Mouse (Mus musculus) embryonic facial prominence, embryonic 14.5 days (tissue): ENCODE data around the gene Dagla. TPM values are rescaled to one million over a fixed set of nuclear protein-coding genes. Genes with fewer than 3 reads are reported as not detected.

Source experiments
- ATAC-seq: fragments of 200-750 bp; cut with Nextera tagmentation; 2 replicates; pipeline ENCODE4 v1.8.0; 2017; ENCODE audit warnings: low read depth, moderate number of reproducible peaks, moderate TSS enrichment
- DNase-seq: peaks from one replicate; pipeline ENCODE4 v3.0.0-alpha.2; 2015; ENCODE audit warnings: low spot score
- H3K27ac ChIP-seq: fragments of 300-500 bp; sonication (generic); replicated peaks from 2 replicates; pipeline ENCODE4 v1.5.1; 2014; ENCODE audit warnings: low read depth, mild to moderate bottlenecking, low read length, moderate library complexity
- H3K27me3 ChIP-seq: fragments of 300-500 bp; sonication (generic); replicated peaks from 2 replicates; pipeline ENCODE4 v1.6.1; 2014; ENCODE audit warnings: low read length; ENCODE audit not compliant: control insufficient read depth, insufficient read depth
- H3K36me3 ChIP-seq: fragments of 300-500 bp; sonication (generic); 2 replicates; pipeline ENCODE4 v1.6.1; 2014; ENCODE audit warnings: low read length, mixed read lengths; ENCODE audit not compliant: control insufficient read depth, insufficient read depth
- H3K4me1 ChIP-seq: fragments of 300-500 bp; sonication (generic); 2 replicates; pipeline ENCODE4 v1.6.1; 2014; ENCODE audit warnings: antibody characterized with exemption, low read length; ENCODE audit not compliant: control insufficient read depth, insufficient read depth
- H3K4me2 ChIP-seq: fragments of 300-500 bp; sonication (generic); 2 replicates; pipeline ENCODE4 v1.6.1; 2014; ENCODE audit warnings: low read depth, mild to moderate bottlenecking, low read length, moderate library complexity, mixed read lengths
- H3K4me3 ChIP-seq: fragments of 300-500 bp; sonication (generic); 2 replicates; pipeline ENCODE4 v1.5.1; 2014; ENCODE audit warnings: low read depth, mild to moderate bottlenecking, low read length
- H3K9ac ChIP-seq: fragments of 300-500 bp; sonication (generic); 2 replicates; pipeline ENCODE4 v1.6.1; 2014; ENCODE audit warnings: low read depth, mild to moderate bottlenecking, low read length, moderate library complexity, mixed read lengths
- H3K9me3 ChIP-seq: fragments of 300-500 bp; sonication (generic); 2 replicates; pipeline ENCODE4 v1.6.1; 2016; ENCODE audit warnings: low read length; ENCODE audit not compliant: control insufficient read depth
- WGBS: fragments of 180-500 bp; shearing (Covaris S2); extraction: QIAGEN DNeasy Blood & Tissue Kit; methylation state at CpG from one replicate; pipeline ENCODE4 v1.1.7; 2014; 5-methylcytosine and 5-hydroxymethylcytosine counted together
- polyA plus RNA-seq: library from polyadenylated mRNA; unstranded; fragments of >200 nt; fragmentation: Nextera tagmentation; extraction: Ambion mirVana; gene quantifications from 2 replicates; pipeline ENCODE4 v1.2.1, GENCODE M21; 2014

Gene Dagla
- polyA plus RNA-seq, 1 experiment from 2014 or later, result 2.8 TPM

- H3K9ac ChIP-seq, result no peak overlapping the region
- no peak overlapping the region for H3K27ac ChIP-seq
- 93% methylated on average over 7 of the region's 7 CpGs for WGBS
- H3K27me3 ChIP-seq, result no peaks in the 10 kb centered on the region
- peaks cover 18% of the 10 kb centered on the region for H3K4me1 ChIP-seq
- H3K4me3 ChIP-seq, result no peak overlapping the region
- no peaks in the 10 kb centered on the region for H3K9me3 ChIP-seq
- DNase-seq, result no peak
- no peaks in the 10 kb centered on the region for H3K36me3 ChIP-seq
- no peak overlapping the region for H3K4me2 ChIP-seq
- ATAC-seq, result no peak
These were observed 33.1 kb downstream of the Dagla start for GRCm38 (mm10) chr19:10271592-10271991.

DNA sequence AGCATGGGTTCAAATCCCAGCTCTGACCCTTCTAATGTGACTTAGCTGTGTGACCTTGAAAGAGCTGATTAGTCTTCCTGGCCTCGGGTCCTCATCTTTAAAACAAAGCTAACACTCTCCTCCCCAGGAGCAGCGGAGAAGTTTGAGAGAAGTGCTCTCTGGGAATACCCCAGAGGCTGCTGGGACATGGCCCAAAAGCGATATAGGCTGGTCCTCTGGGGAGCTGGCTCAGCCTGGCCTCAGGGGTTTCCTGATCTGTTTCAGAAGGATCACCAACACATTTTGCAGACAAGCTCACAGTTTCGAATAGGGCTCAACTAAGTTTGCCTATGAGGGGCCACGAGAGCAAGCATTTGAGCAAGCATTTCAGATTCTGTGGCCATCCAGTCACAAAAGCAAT, 34.3 kb downstream of the Dagla start:
- H3K27me3 ChIP-seq, result no peaks in the 10 kb centered on the region
- H3K9ac ChIP-seq, result no peak overlapping the region
- DNase-seq, result no peak
- H3K4me2 ChIP-seq, result no peak overlapping the region
- peaks cover 19% of the 10 kb centered on the region for H3K4me1 ChIP-seq
- H3K27ac ChIP-seq, result no peak overlapping the region
- H3K36me3 ChIP-seq, result no peaks in the 10 kb centered on the region
- no peaks in the 10 kb centered on the region for H3K9me3 ChIP-seq
- ATAC-seq, result no peak
- 76% methylated on average over 5 of the region's 5 CpGs for WGBS
- no peak overlapping the region for H3K4me3 ChIP-seq

DNA sequence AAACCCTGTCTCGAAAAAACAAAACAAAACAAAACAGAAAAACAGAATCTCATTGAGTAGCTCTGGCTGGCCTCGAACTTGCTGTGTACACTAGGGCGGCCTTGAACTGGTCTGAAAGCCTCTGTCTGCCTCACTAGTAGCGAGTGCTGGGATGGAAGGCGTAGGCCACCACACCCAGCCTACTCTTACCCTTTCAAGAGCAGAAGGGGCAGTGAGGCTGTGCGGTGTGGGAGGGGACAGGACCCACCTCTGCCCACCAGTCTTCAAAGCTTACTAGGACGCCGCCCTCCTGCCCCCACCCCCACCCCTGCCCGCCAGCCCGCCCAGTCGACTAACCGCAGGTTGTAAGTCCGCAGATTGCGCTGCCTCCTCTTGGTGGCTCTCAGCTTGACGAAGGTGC, 35.8 kb downstream of the Dagla start:
- no peak overlapping the region for H3K4me2 ChIP-seq
- ATAC-seq, result no peak
- no peaks in the 10 kb centered on the region for H3K9me3 ChIP-seq
- no peak overlapping the region for H3K9ac ChIP-seq
- H3K27ac ChIP-seq, result no peak overlapping the region
- no peaks in the 10 kb centered on the region for H3K36me3 ChIP-seq
- no peak overlapping the region for H3K4me3 ChIP-seq
- peaks cover 19% of the 10 kb centered on the region for H3K4me1 ChIP-seq
- no peaks in the 10 kb centered on the region for H3K27me3 ChIP-seq
- 90% methylated on average over 15 of the region's 15 CpGs for WGBS
- no peak for DNase-seq

- Histone ChIP-seq H3K4me3 (no peak overlapping the region), H3K27me3 (no peaks in the 10 kb centered on the region), H3K9me3 (no peaks in the 10 kb centered on the region), H3K36me3 (no peaks in the 10 kb centered on the region), H3K4me1 (peaks cover 13% of the 10 kb centered on the region), H3K9ac (no peak overlapping the region), H3K27ac (no peak overlapping the region), H3K4me2 (no peak overlapping the region)
- 91% methylated on average over 10 of the region's 10 CpGs for WGBS
- no peak for DNase-seq
- ATAC-seq, result no peak
These were observed 36.7 kb downstream of the Dagla start for GRCm38 (mm10) chr19:10267953-10268352.

DNA sequence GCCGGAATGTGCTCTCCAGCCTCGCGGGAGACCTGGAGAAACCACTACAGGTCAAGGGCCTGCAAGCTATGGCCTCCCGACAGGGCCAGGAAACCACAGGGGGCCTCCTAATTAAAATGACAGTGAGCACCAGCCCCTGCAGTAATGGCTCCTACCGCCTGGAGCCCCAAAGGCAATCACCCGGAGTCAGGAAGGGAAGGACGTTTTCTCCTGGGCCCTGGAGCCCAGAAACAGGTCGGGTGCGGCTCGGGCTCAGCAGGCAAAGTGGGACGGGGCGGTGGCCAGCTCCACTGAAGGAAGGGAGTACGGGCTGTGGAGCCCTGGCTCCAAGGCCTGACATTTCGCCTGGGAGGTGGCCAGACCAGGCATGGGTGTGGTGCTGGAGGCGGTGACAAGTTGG, 37.6 kb downstream of the Dagla start:
- Histone ChIP-seq H3K4me2 (no peak overlapping the region), H3K27ac (0 out of 2 replicates have a peak overlapping the region, but pooled peaks have one; percentile 28), H3K4me1 (peaks cover 7% of the 10 kb centered on the region), H3K9ac (0 out of 2 replicates have a peak overlapping the region, but pooled peaks have one; percentile 14), H3K4me3 (no peak overlapping the region), H3K27me3 (no peaks in the 10 kb centered on the region), H3K9me3 (no peaks in the 10 kb centered on the region), H3K36me3 (no peaks in the 10 kb centered on the region)
- WGBS, result 20% methylated on average over 15 of the region's 15 CpGs
- ATAC-seq (peak; percentile 19; the same call in 1 of the 2 replicates), DNase-seq (no peak)

DNA sequence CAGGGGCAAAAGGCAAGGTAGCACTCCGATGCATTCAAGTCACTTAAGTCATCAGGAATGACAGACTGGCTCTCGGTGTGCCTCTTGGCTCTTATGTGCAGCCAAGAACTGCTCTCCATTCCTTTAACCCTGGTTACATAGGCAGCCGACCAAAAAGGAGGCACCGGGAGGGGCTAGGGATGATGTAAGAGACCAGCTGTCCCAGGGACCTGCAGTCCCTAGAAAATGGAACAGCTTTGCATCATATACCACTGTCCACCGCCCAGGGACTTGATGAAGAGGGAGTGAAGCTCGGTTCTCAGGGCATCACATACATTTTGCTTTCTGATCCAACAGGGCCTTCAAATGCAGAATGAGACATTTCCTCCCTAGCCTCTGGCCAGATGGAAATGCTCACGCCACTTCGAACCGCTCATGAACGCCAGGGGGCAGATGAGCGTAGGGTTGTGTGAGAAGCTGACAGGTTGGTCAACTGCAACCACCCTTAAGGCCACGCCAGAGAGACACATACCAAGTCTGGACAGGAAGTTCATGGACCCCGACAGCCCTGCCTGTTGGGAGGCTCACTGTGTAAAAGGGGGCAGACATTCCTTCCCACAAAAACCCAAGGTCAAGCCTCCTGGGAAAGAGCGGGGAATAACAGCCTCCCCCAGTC, 38.4 kb downstream of the Dagla start:
- peak; percentile 32; the same call in 1 of the 2 replicates for ATAC-seq

DNA sequence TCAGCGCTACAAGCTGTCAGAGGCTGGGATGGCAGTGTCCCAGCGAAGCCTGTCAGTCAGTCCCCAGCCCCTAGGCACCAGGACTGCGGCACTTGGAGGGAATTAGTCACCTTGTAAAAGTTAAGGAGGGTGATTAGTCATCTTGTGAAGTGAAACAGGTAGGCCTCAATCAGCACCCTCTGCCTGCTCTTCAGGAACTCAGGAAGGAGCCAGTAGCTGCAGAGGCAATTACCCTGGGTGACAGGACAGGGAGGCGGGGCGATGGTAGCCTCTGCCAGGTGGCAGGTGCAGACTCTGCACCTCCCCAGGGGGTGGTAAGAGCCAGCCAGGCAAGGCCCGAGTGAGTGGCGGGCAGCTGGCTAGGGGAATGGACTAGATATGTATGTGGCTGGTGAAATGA, 43.3 kb downstream of the Dagla start:
- no peaks in the 10 kb centered on the region for H3K27me3 ChIP-seq
- no peak overlapping the region for H3K27ac ChIP-seq
- no peak overlapping the region for H3K4me3 ChIP-seq
- 74% methylated on average over 6 of the region's 7 CpGs for WGBS
- H3K9me3 ChIP-seq, result no peaks in the 10 kb centered on the region
- ATAC-seq, result no peak
- no peak overlapping the region for H3K9ac ChIP-seq
- H3K4me2 ChIP-seq, result no peak overlapping the region
- H3K4me1 ChIP-seq, result no peaks in the 10 kb centered on the region; the same call in 1 of the 2 replicates
- DNase-seq, result no peak
- no peaks in the 10 kb centered on the region for H3K36me3 ChIP-seq

More for the DNA sequence above, 38.4 kb downstream of the Dagla start:
- Histone ChIP-seq H3K27me3 (no peaks in the 10 kb centered on the region), H3K4me3 (no peak overlapping the region), H3K27ac (0 out of 2 replicates have a peak overlapping the region, but pooled peaks have one; percentile 28), H3K36me3 (no peaks in the 10 kb centered on the region), H3K4me2 (no peak overlapping the region), H3K9me3 (no peaks in the 10 kb centered on the region), H3K9ac (no peak overlapping the region), H3K4me1 (peaks cover 7% of the 10 kb centered on the region)
- peak; percentile 74 for DNase-seq
- WGBS, result 21% methylated on average over 14 of the region's 14 CpGs

- DNase-seq (peak; percentile 78), ATAC-seq (peak; percentile 69)
- H3K27ac ChIP-seq, result no peak overlapping the region
- no peaks in the 10 kb centered on the region for H3K9me3 ChIP-seq
- no peaks in the 10 kb centered on the region for H3K27me3 ChIP-seq
- H3K36me3 ChIP-seq, result no peaks in the 10 kb centered on the region
- WGBS, result 18% methylated on average over 6 of the region's 6 CpGs
- H3K4me3 ChIP-seq, result no peak overlapping the region
- H3K4me1 ChIP-seq, result no peaks in the 10 kb centered on the region
- no peak overlapping the region for H3K9ac ChIP-seq
- no peak overlapping the region for H3K4me2 ChIP-seq
These were observed 46.2 kb downstream of the Dagla start for GRCm38 (mm10) chr19:10258279-10259011.
